Mouse (Mus musculus): Measurements from ENCODE around the gene Pdzrn4.

GRCm38 (mm10) chr15:92416658-92417057 lies 20.0 kb downstream of the Pdzrn4 start:
- TF ChIP-seq GATA1 (IDR thresholded peaks at IDR 0.05; ENCODE audit: borderline replicate concordance, low read length) (no peak), FLI1 (IDR thresholded peaks at IDR 0.05; ENCODE audit: low read length) (no peak)

All from megakaryocyte, embryonic 14.5 days (primary cell).